Mouse (Mus musculus) CD4-positive, CD25-positive, alpha-beta regulatory T cell (primary cell): ENCODE results near the gene Agxt. TPM values are rescaled to one million over a fixed set of nuclear protein-coding genes. Genes with fewer than 3 reads are reported as not detected.

Experiments used
- polyA plus RNA-seq: library from polyadenylated mRNA; unstranded; fragments of 100-300 nt; shearing (Covaris generic); gene quantifications from one replicate; pipeline ENCODE4 v1.2.1, GENCODE M21; 2017

Agxt gene
- polyA plus RNA-seq: not detected

GRCm38 (mm10) chr1:93135036-93135526 is at the start of gene Agxt:
Gene Agxt, plus strand, starts transcription at chr1:93135240.

DNA sequence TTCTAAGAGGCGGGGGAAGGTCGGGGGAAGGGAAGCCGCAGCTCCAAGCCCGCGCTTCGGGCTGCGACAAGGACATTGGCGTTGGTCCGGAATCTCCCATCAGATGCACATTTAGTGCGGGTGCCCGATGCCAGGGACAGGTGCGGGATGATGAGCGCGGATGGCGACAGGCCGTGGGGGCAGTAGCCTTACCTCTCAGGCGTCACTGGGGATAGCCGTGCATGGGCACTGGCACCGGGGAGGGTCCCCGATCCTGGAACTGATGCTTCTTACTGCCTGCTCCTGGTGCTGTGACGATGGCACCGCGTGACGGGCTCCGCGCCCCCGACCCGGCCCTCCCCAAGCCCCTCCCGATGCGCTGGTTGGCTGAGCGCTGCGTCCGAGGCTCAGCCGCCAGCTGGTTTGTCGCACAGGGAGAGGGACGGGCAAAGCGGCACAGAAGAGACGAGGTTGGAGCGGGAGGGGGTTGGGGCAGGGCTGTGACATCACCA is 33.4 kb upstream of the Agxt start, which contains the start of gene Kif1a:
TSS of gene Kif1a (minus strand) at position 381 of the 491 bp plus-strand sequence.

GRCm38 (mm10) chr1:93160501-93161133 is 25.6 kb downstream of the Agxt start, which contains the start of gene 2310007B03Rik:
Gene 2310007B03Rik, minus strand, starts transcription at chr1:93160948.

GRCm38 (mm10) chr1:93168295-93168775 is 33.3 kb downstream of the Agxt start, which contains the start of gene Crocc2:
Gene Crocc2, plus strand, starts transcription at chr1:93168725.

Other genes starting within 250 kb of the Agxt start
- gene Ankmy1, start 232.3 kb upstream of the Agxt start, polyA plus RNA-seq: 0.80 TPM
- 12.1 TPM for gene Dusp28, start 228.3 kb upstream of the Agxt start, polyA plus RNA-seq
- 146 TPM for gene Rnpepl1, start 224.5 kb upstream of the Agxt start, polyA plus RNA-seq
- gene Capn10, start 200.9 kb upstream of the Agxt start, polyA plus RNA-seq: 14.9 TPM
- gene Gpr35, start 184.4 kb upstream of the Agxt start, polyA plus RNA-seq: 0.47 TPM
- not detected for gene Aqp12, start 128.9 kb upstream of the Agxt start, polyA plus RNA-seq
- not detected for gene Kif1a, start 33.3 kb upstream of the Agxt start, polyA plus RNA-seq
- gene 2310007B03Rik, start 25.7 kb downstream of the Agxt start, polyA plus RNA-seq: not detected
- gene Crocc2, start 33.5 kb downstream of the Agxt start, polyA plus RNA-seq: not detected
- gene Sned1, start 100.6 kb downstream of the Agxt start, polyA plus RNA-seq: 0.19 TPM
- gene Mterf4, start 170.7 kb downstream of the Agxt start, polyA plus RNA-seq: 20.4 TPM
- gene Ppp1r7, start 207.6 kb downstream of the Agxt start, polyA plus RNA-seq: 57.0 TPM
- gene Pask, start 208.2 kb downstream of the Agxt start, polyA plus RNA-seq: 1.7 TPM
- 0.16 TPM for gene Ano7, start 238.7 kb downstream of the Agxt start, polyA plus RNA-seq